Mouse (Mus musculus): ENCODE data around the gene Nthl1. TPM values are rescaled to one million over a fixed set of nuclear protein-coding genes. Genes with fewer than 3 reads are reported as not detected.

Nthl1 gene
- polyA plus RNA-seq, 1 experiment from 2014 or later, result 9.6 TPM

DNA sequence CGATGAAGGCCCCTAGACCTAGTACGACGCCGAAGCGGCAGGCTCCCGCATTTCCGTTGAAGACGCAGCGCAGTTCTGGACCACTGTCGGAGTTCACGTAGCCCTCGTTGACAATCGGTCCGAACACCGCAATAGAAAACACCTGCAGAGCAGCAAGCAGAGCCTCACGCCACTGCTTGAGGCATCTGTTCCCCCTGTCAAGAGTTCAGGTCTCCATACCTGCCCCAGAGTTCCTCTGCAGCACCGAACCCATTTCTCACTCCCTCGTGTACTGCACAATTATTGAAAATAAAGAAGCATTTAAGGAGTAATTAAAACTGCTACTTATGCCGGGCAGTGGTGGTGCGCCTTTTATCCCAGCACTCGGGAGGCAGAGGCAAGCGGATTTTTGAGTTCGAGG lies 55.1 kb downstream of the Nthl1 start:
- WGBS, result 19% methylated on average over 23 of the region's 23 CpGs
- ATAC-seq, result no peak; the same call in 1 of the 2 replicates
- peak overlapping the region; percentile 52 for H3K9ac ChIP-seq (ENCODE audit: low read depth, low read length)

More for the DNA sequence above, 55.1 kb downstream of the Nthl1 start:
- Histone ChIP-seq H3K9me3 (ENCODE audit: control insufficient read depth, low read length) (no peaks in the 10 kb centered on the region), H3K4me1 (ENCODE audit: control insufficient read depth, insufficient read depth, low read depth, low read length) (peaks cover 29% of the 10 kb centered on the region), H3K36me3 (ENCODE audit: control insufficient read depth, insufficient read depth, low read length) (peaks cover 16% of the 10 kb centered on the region), H3K27me3 (replicated peaks; ENCODE audit: control insufficient read depth, insufficient read depth, low read length) (peaks cover 4% of the 10 kb centered on the region; the same call in 1 of the 2 replicates), H3K4me2 (ENCODE audit: low read length) (peak overlapping the region; percentile 72), H3K4me3 (ENCODE audit: low read length) (peak overlapping the region; percentile 39), H3K27ac (ENCODE audit: low read depth, low read length) (no peak overlapping the region)

Small RNA genes lying within 50 kb of the gene (microRNA-seq; reads per million reads assigned to microRNA genes)
- not detected for gene Gm24589

Other genes starting within 250 kb of the Nthl1 start
- gene Rnps1, start 218.1 kb upstream of the Nthl1 start, polyA plus RNA-seq (2015; fragmentation: Nextera tagmentation; extraction: Ambion mirVana), result 304 and 328 TPM in 2 replicates
- gene Eci1, start 206.0 kb upstream of the Nthl1 start, polyA plus RNA-seq (2015; fragmentation: Nextera tagmentation; extraction: Ambion mirVana), result 48.0 and 59.0 TPM in 2 replicates
- gene Dnase1l2, start 189.6 kb upstream of the Nthl1 start, polyA plus RNA-seq (2015; fragmentation: Nextera tagmentation; extraction: Ambion mirVana), result 6.1 and 9.4 TPM in 2 replicates
- 42.3 and 43.5 TPM in 2 replicates for gene E4f1, start 162.4 kb upstream of the Nthl1 start, polyA plus RNA-seq (2015; fragmentation: Nextera tagmentation; extraction: Ambion mirVana)
- gene Pgp, start 162.3 kb upstream of the Nthl1 start, polyA plus RNA-seq (2015; fragmentation: Nextera tagmentation; extraction: Ambion mirVana), result 83.9 and 85.4 TPM in 2 replicates
- 0.65 and 1.2 TPM in 2 replicates for gene Bricd5, start 158.8 kb upstream of the Nthl1 start, polyA plus RNA-seq (2015; fragmentation: Nextera tagmentation; extraction: Ambion mirVana)
- 36.2 and 39.3 TPM in 2 replicates for gene Mlst8, start 153.6 kb upstream of the Nthl1 start, polyA plus RNA-seq (2015; fragmentation: Nextera tagmentation; extraction: Ambion mirVana)
- gene Caskin1, start 144.1 kb upstream of the Nthl1 start, polyA plus RNA-seq (2015; fragmentation: Nextera tagmentation; extraction: Ambion mirVana), result 43.6 and 44.6 TPM in 2 replicates
- 85.9 and 94.2 TPM in 2 replicates for gene Traf7, start 104.7 kb upstream of the Nthl1 start, polyA plus RNA-seq (2015; fragmentation: Nextera tagmentation; extraction: Ambion mirVana)
- 10.9 and 13.0 TPM in 2 replicates for gene Rab26, start 98.5 kb upstream of the Nthl1 start, polyA plus RNA-seq (2015; fragmentation: Nextera tagmentation; extraction: Ambion mirVana)
- 26.8 and 29.9 TPM in 2 replicates for gene Pkd1, start 82.8 kb upstream of the Nthl1 start, polyA plus RNA-seq (2015; fragmentation: Nextera tagmentation; extraction: Ambion mirVana)
- 65.8 and 80.9 TPM in 2 replicates for gene Tsc2, start 50 bp upstream of the Nthl1 start, polyA plus RNA-seq (2015; fragmentation: Nextera tagmentation; extraction: Ambion mirVana)
- gene Slc9a3r2, start 17.6 kb downstream of the Nthl1 start, polyA plus RNA-seq (2015; fragmentation: Nextera tagmentation; extraction: Ambion mirVana), result 60.8 TPM in 2 replicates
- 0.54 and 0.75 TPM in 2 replicates for gene Npw, start 25.8 kb downstream of the Nthl1 start, polyA plus RNA-seq (2015; fragmentation: Nextera tagmentation; extraction: Ambion mirVana)
- gene Zfp598, start 37.0 kb downstream of the Nthl1 start, polyA plus RNA-seq (2015; fragmentation: Nextera tagmentation; extraction: Ambion mirVana), result 10.8 and 18.7 TPM in 2 replicates
- gene Syngr3, start 57.3 kb downstream of the Nthl1 start, polyA plus RNA-seq (2015; fragmentation: Nextera tagmentation; extraction: Ambion mirVana), result 272 and 319 TPM in 2 replicates
- 35.4 and 37.3 TPM in 2 replicates for gene Gfer, start 63.5 kb downstream of the Nthl1 start, polyA plus RNA-seq (2015; fragmentation: Nextera tagmentation; extraction: Ambion mirVana)
- gene Noxo1, start 63.6 kb downstream of the Nthl1 start, polyA plus RNA-seq (2015; fragmentation: Nextera tagmentation; extraction: Ambion mirVana), result 1.7 and 2.3 TPM in 2 replicates
- gene Tbl3, start 75.0 kb downstream of the Nthl1 start, polyA plus RNA-seq (2015; fragmentation: Nextera tagmentation; extraction: Ambion mirVana), result 62.4 and 69.9 TPM in 2 replicates
- gene Rnf151, start 85.4 kb downstream of the Nthl1 start, polyA plus RNA-seq (2015; fragmentation: Nextera tagmentation; extraction: Ambion mirVana), result not detected in 2 replicates
- gene Rps2, start 85.4 kb downstream of the Nthl1 start, polyA plus RNA-seq (2015; fragmentation: Nextera tagmentation; extraction: Ambion mirVana), result 732 and 739 TPM in 2 replicates
- gene Ndufb10, start 91.8 kb downstream of the Nthl1 start, polyA plus RNA-seq (2015; fragmentation: Nextera tagmentation; extraction: Ambion mirVana), result 271 and 307 TPM in 2 replicates
- gene Rpl3l, start 95.1 kb downstream of the Nthl1 start, polyA plus RNA-seq (2015; fragmentation: Nextera tagmentation; extraction: Ambion mirVana), result 0.25 TPM in 1 of 2 replicates, not detected in the other
- 17.5 and 18.9 TPM in 2 replicates for gene Msrb1, start 104.0 kb downstream of the Nthl1 start, polyA plus RNA-seq (2015; fragmentation: Nextera tagmentation; extraction: Ambion mirVana)
- gene Hs3st6, start 120.3 kb downstream of the Nthl1 start, polyA plus RNA-seq (2015; fragmentation: Nextera tagmentation; extraction: Ambion mirVana), result 0.23 and 0.32 TPM in 2 replicates
- not detected in 2 replicates for gene Meiob, start 171.6 kb downstream of the Nthl1 start, polyA plus RNA-seq (2015; fragmentation: Nextera tagmentation; extraction: Ambion mirVana)
- 71.4 and 86.9 TPM in 2 replicates for gene Hagh, start 207.5 kb downstream of the Nthl1 start, polyA plus RNA-seq (2015; fragmentation: Nextera tagmentation; extraction: Ambion mirVana)
- gene Fahd1, start 217.7 kb downstream of the Nthl1 start, polyA plus RNA-seq (2015; fragmentation: Nextera tagmentation; extraction: Ambion mirVana), result 23.1 and 28.8 TPM in 2 replicates
- gene Igfals, start 233.3 kb downstream of the Nthl1 start, polyA plus RNA-seq (2015; fragmentation: Nextera tagmentation; extraction: Ambion mirVana), result 0.15 TPM in 1 of 2 replicates, not detected in the other